Mouse (Mus musculus): ENCODE measurements at regions not wholly inside any gene's neighbourhood (a gene's known extent, or its start where the extent isn't known, plus 50 kb on each side); places are given as distances from the start of the nearest gene placed in this dataset.

- no peak for DNase-seq (ENCODE audit: low read depth)
These were observed 57.1 kb downstream of the Inhbb start for GRCm38 (mm10) chr1:119364901-119365300.

DNA sequence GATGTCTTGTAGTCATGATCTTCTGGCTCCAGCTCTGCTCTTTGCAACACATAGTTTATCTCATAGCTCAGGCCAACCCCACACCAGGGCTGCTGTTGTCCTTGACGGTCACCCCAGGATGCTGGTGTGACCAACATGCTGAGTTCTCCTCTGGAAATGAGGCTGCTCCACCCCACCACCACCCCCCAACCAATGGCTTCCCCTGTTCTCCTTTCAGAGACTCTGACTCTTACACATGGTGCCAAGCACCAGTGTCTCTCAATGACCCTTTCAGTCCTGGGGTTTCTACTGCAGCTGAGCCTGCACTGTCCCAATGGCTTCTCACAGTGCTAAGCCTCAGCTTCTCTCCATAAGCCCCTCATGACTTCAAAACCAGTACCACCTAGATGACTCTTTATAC is 64.0 kb downstream of the Inhbb start:
- DNase-seq (ENCODE audit: low read depth), result no peak

- DNase-seq (ENCODE audit: low read depth), result no peak
These were observed 65.1 kb downstream of the Inhbb start for GRCm38 (mm10) chr1:119356916-119357315.

GRCm38 (mm10) chr1:119355456-119355855 is 66.6 kb downstream of the Inhbb start:
- no peak for DNase-seq (ENCODE audit: low read depth)

DNA sequence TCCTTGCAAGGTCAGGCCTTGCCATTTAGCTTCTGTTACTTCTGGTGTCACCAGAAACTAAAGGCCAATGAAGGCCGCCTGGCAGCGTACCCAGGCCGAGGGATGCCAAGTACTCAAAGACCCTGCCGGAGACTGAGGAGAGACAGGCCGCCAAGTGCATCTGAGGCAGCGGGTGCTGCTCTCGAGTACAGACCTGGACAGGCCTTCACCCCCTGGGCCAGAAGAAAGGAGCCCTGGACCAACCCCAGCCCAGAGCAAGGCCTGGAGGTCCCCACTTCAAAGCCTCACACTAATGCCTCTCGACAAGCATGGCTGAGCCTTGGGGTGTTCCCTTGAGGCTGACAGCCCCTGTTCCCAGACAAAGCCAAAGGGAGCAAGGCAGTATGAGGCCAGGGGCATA is 70.5 kb downstream of the Inhbb start:
- no peak for DNase-seq (ENCODE audit: low read depth)

DNA sequence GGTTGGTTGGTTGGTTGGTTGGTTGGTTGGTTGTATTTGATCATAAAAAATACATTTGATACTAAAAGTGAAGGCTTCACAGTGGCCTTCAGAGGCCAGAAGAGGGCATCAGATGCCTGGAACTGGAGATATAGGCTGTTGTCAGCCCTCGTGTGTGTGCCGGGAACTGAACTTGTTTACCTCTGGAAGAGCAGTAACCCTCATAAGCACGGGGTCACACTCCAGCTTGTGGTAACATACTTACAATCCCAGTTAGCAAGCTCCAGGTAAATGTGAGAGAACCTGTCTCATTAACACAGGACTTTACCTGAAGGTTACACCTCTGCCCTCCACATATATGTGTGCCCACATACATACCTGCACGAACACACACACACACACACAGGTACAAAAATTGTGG is 71.2 kb downstream of the Inhbb start:
- no peak for DNase-seq (ENCODE audit: low read depth)

GRCm38 (mm10) chr1:119350296-119350695 is 71.8 kb downstream of the Inhbb start:
- no peak for DNase-seq (ENCODE audit: low read depth)

GRCm38 (mm10) chr1:119348456-119349208 is 73.4 kb downstream of the Inhbb start:
- no peak for DNase-seq (ENCODE audit: low read depth)

- no peak for DNase-seq (ENCODE audit: low read depth)
These were observed 74.3 kb downstream of the Inhbb start for GRCm38 (mm10) chr1:119347749-119348148.

GRCm38 (mm10) chr1:119346634-119347155 is 75.4 kb downstream of the Inhbb start:
- no peak for DNase-seq (ENCODE audit: low read depth)

- DNase-seq (ENCODE audit: low read depth), result no peak
These were observed 76.8 kb downstream of the Inhbb start for GRCm38 (mm10) chr1:119345115-119345791.

DNA sequence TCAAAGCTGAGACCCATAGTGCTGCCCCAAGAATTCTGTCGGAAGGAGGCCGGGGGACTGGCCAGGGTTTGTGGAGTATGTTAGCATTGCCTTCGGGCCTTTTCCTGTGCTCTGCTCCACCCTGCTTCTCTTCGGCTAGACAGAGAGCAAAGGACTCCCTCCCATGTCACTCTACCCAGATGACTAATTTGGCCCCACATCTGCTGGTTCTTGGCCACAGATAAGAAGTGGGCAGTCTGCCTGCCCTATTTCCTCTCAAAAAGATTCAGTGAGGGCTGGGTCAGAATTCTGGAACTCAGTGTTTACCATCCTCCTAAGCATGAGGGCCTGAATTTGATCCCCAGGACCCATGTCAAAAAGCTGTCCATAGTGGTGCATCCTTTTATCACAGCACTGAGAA is 78.0 kb downstream of the Inhbb start:
- peak; percentile 51 for DNase-seq (ENCODE audit: low read depth)

GRCm38 (mm10) chr1:119335171-119335570 is 86.9 kb downstream of the Inhbb start:
- no peak for DNase-seq (ENCODE audit: low read depth)

DNA sequence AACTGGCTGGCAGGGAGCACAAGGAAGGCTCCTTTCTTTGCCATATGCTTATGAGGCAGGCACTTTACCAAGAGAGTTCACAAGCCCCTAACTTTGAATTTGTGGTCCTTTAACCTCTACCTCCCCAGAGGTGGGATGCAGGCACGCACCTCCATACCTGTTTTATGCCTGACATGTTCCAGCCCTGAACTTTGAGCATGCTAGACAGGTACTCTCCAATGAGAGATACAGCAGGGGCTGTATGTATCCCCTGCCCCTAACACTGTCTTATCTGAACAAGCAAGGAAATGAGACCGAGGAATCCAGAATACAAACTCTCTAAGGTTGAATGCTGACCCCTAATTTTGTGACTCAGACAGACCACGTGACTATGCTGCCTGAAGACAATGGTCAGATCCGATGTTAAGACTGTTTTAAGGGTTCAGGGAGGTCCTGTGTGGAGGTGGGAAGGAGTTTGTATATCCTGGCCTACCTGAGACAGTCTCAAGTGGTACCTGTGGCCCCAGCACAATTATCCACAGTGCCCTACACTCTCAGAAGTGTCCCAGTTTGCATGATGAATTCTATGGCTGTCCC is 91.2 kb downstream of the Inhbb start:
- DNase-seq (ENCODE audit: low read depth), result no peak

- DNase-seq (ENCODE audit: low read depth), result no peak
These were observed 92.2 kb downstream of the Inhbb start for GRCm38 (mm10) chr1:119329693-119330434.

DNA sequence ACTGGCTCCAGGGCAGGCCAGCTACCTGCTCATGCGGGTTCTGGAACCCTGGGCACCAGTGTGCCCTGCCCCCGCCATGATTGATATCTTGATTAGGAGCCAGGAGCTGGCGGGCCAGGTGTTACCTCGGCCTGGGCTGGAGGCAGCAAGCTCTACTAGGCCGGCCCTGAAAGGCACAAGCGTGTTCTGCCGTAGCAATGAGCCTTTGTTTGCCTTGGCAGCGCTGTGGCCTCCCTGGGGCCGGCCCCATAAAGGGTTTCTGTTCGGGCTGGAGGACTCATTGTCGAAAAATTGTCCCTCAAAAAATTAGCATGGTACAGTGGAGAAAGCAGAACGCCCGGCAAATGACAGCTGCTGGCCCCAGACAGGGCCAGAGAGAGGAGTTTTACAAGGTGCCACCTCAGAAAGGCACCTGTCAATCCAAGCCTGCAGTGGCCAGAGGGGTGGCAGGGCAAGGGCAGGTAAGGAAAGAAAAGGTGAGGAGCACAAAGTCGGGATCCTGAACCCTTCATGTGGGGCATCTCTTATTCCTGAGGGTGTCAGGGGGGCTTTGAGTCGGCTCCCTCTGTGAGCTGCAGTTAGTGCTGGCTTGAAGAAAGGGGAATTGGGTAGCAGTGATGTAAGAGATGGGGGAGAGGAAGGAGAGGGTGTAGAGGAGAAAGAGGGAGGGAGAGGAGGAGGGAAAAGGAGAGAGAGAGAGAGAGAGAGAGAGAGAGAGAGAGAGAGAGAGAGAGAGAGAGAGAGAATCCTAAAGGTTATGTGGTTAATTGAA is 92.9 kb downstream of the Inhbb start:
- peak; percentile 51 for DNase-seq (ENCODE audit: low read depth)

- DNase-seq (ENCODE audit: low read depth), result no peak
These were observed 97.5 kb downstream of the Inhbb start for GRCm38 (mm10) chr1:119324551-119324950.

- DNase-seq (ENCODE audit: low read depth), result no peak
These were observed 99.6 kb downstream of the Inhbb start for GRCm38 (mm10) chr1:119322279-119322995.

- peak; percentile 36 for DNase-seq (ENCODE audit: low read depth)
These were observed 100.2 kb downstream of the Inhbb start for GRCm38 (mm10) chr1:119321799-119322198.

DNA sequence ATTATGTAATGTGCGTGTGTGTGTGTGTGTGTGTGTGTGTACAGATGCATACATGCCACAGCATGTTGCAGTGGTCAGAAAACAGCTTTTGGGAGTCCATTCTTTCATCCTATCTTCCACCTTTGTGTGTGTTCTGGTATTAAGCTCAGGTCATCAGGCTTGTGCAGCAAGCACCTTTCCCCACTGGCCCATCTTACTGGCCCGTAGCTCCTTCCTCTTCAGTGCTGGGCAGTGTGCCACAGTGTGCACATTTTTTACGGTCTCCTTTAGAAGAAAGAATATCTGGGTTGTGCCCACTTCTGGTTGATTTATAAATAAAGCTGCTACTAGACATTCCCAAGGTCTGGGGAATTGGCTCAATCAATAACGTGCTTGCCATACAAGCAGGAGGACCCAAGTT is 105.0 kb downstream of the Inhbb start:
- DNase-seq (ENCODE audit: low read depth), result no peak

Measured in fibroblast of lung, adult 2 months (primary cell).